14 mouse cellular contexts compared by ENCODE assay signal in genomic region chr14:55707397-55707796, GRCm38 (mm10). TPM values are rescaled to one million over a fixed set of nuclear protein-coding genes. Genes with fewer than 3 reads are reported as not detected.
"Had no signal": no experiment of that assay in that cellular context is flagged by ENCODE, and none has a peak within 500 bp of the region (broad histone marks: within the 10 kb centered on the region; RNA-seq: fewer than 3 reads in every experiment).

No protein-coding gene starts in this region.

- H3K27me3 ChIP-seq: lung, embryonic 15.5 days; stomach, embryonic 15.5 days had no signal

- H3K4me2 ChIP-seq: limb, embryonic 15.5 days; lung, embryonic 15.5 days; midbrain, embryonic 13.5 days; stomach, embryonic 15.5 days had no signal

- H3K4me1 ChIP-seq: lung, embryonic 15.5 days; midbrain, embryonic 13.5 days; stomach, embryonic 15.5 days had no signal

- H3K27ac ChIP-seq: kidney, postnatal 0 days; limb, embryonic 15.5 days; lung, embryonic 15.5 days; macrophage; midbrain, embryonic 13.5 days; stomach, embryonic 15.5 days had no signal

- ATAC-seq: midbrain, embryonic 13.5 days had no signal

- DNase-seq: kidney, adult 9 months; kidney, postnatal 36 days; layer of hippocampus, adult 9-11 months; layer of hippocampus, postnatal 36 days; lung, postnatal 14 days; right cerebral cortex, postnatal 14 days had no signal

- H3K9me3 ChIP-seq: limb, embryonic 15.5 days; lung, embryonic 15.5 days; midbrain, embryonic 13.5 days; stomach, embryonic 15.5 days had no signal

- H3K9ac ChIP-seq: limb, embryonic 15.5 days; lung, embryonic 15.5 days; midbrain, embryonic 13.5 days; stomach, embryonic 15.5 days had no signal

- H3K36me3 ChIP-seq: limb, embryonic 15.5 days; lung, embryonic 15.5 days; midbrain, embryonic 13.5 days; stomach, embryonic 15.5 days had no signal

- H3K4me3 ChIP-seq: limb, embryonic 15.5 days; lung, embryonic 15.5 days; midbrain, embryonic 13.5 days; stomach, embryonic 15.5 days had no signal

RNA-seq across cellular contexts. Expression of gene Tgm1, which starts 6.3 kb away (rescaled TPM):
- total RNA-seq: layer of hippocampus, adult 18-20 months; left cerebral cortex, postnatal 25 days had no signal
